8 mouse cellular contexts compared by ENCODE assay signal in genomic region chr6:38910828-38911559, GRCm38 (mm10). TPM values are rescaled to one million over a fixed set of nuclear protein-coding genes. Genes with fewer than 3 reads are reported as not detected.
DNase-seq lines count a peak whose midpoint lies in the region; ATAC-seq and TF ChIP-seq lines count a peak whose summit lies in the region.

No protein-coding gene starts in this region.

- peak; percentile 86 for ATAC-seq in intestine, postnatal 0 days
- ATAC-seq in limb, embryonic 11.5 days (ENCODE audit: insufficient number of reproducible peaks, low FRiP score, low TSS enrichment, low read depth), result 0 out of 2 replicates have a peak, but pooled peaks have one; percentile 35

- peak; percentile 90 for TF ChIP-seq CTCF in cerebellum, adult 2 months (IDR thresholded peaks at IDR 0.05; ENCODE audit: borderline replicate concordance, insufficient read depth, low read depth, low read length)
- peak; percentile 95 for TF ChIP-seq CTCF in intestine, postnatal 0 days (IDR thresholded peaks at IDR 0.05; ENCODE audit: low read depth)

- WGBS in cerebellum, adult 2 months, result 74% methylated on average over 3 of the region's 3 CpGs
- 32% methylated on average over 3 of the region's 3 CpGs for WGBS in intestine, postnatal 0 days
- 67% methylated on average over 3 of the region's 3 CpGs for WGBS in limb, embryonic 11.5 days

- intact Hi-C loops in gastrocnemius, postnatal 14 days (cut with DNase I; ENCODE audit: low total_unique reads), result loop anchor here (2.0 to 10.0 kb wide), 2 partner anchors 154 to 174 kb away; no protein-coding TSS in a partner anchor

- H3K9me3 ChIP-seq in intestine, postnatal 0 days (ENCODE audit: control insufficient read depth), result no peaks in the 10 kb centered on the region
- H3K9me3 ChIP-seq in limb, embryonic 11.5 days (ENCODE audit: control insufficient read depth, low read length), result no peaks in the 10 kb centered on the region

- no peak for TF ChIP-seq POLR2A in cerebellum, adult 2 months (IDR thresholded peaks at IDR 0.05; ENCODE audit: borderline replicate concordance, insufficient read depth, low read length)

- H3K9ac ChIP-seq in intestine, postnatal 0 days (ENCODE audit: low read depth, low read length), result no peak overlapping the region
- no peak overlapping the region for H3K9ac ChIP-seq in limb, embryonic 11.5 days (ENCODE audit: low read length)

- H3K36me3 ChIP-seq in intestine, postnatal 0 days (ENCODE audit: control insufficient read depth, insufficient read depth), result no peaks in the 10 kb centered on the region
- H3K36me3 ChIP-seq in limb, embryonic 11.5 days (ENCODE audit: control insufficient read depth, insufficient read depth, low read length), result no peaks in the 10 kb centered on the region

- no peaks in the 10 kb centered on the region for H3K4me1 ChIP-seq in cerebellum, adult 2 months (ENCODE audit: control insufficient read depth, insufficient read depth, low read length)
- peaks cover 6% of the 10 kb centered on the region for H3K4me1 ChIP-seq in intestine, postnatal 0 days (replicated peaks; ENCODE audit: control insufficient read depth, insufficient read depth, low read length)
- H3K4me1 ChIP-seq in limb, embryonic 11.5 days (ENCODE audit: control insufficient read depth, insufficient read depth, low read length), result no peaks in the 10 kb centered on the region

- DNase-seq in A20 (ENCODE audit: low read depth, low spot score), result peak; percentile 72
- peak; percentile 98 for DNase-seq in MEL-GATA-1-ER (ENCODE audit: extremely low read depth, low read depth)
- peak; percentile 65 to 71 for DNase-seq in cerebellum, adult 2 months
- DNase-seq in gastrocnemius, postnatal 14 days, result peak; percentile 44
- DNase-seq in limb, embryonic 11.5 days (ENCODE audit: low spot score), result peak; percentile 75
- peak; percentile 84 for DNase-seq in naive thymus-derived CD4-positive, alpha-beta T cell, adult 2 months (ENCODE audit: low read depth)
- peak; percentile 21 to 56 for DNase-seq in thymus, postnatal 10 days (ENCODE audit: low spot score in 2 of 2)

- H3K4me2 ChIP-seq in intestine, postnatal 0 days (replicated peaks; ENCODE audit: low read depth), result peak overlapping the region; percentile 22; the same call in 1 of the 2 replicates
- no peak overlapping the region for H3K4me2 ChIP-seq in limb, embryonic 11.5 days (ENCODE audit: low read depth, severe bottlenecking)

- no peaks in the 10 kb centered on the region for H3K27me3 ChIP-seq in cerebellum, adult 2 months (ENCODE audit: control insufficient read depth, insufficient read depth, low read length)
- H3K27me3 ChIP-seq in intestine, postnatal 0 days (replicated peaks; ENCODE audit: control insufficient read depth, insufficient read depth, low read length), result no peaks in the 10 kb centered on the region
- no peaks in the 10 kb centered on the region for H3K27me3 ChIP-seq in limb, embryonic 11.5 days (ENCODE audit: control insufficient read depth, insufficient read depth, low read length)

- no peak overlapping the region for H3K4me3 ChIP-seq in cerebellum, adult 2 months (replicated peaks; ENCODE audit: insufficient read depth, low read depth, low read length)
- no peak overlapping the region for H3K4me3 ChIP-seq in intestine, postnatal 0 days (ENCODE audit: low read depth, low read length)
- no peak overlapping the region for H3K4me3 ChIP-seq in limb, embryonic 11.5 days (ENCODE audit: low read depth, low read length)

- H3K27ac ChIP-seq in cerebellum, adult 2 months (ENCODE audit: insufficient read depth, low read length), result no peak overlapping the region
- H3K27ac ChIP-seq in intestine, postnatal 0 days (ENCODE audit: low read depth, low read length), result no peak overlapping the region
- no peak overlapping the region for H3K27ac ChIP-seq in limb, embryonic 11.5 days (replicated peaks; ENCODE audit: low read depth, low read length)

RNA-seq across cellular contexts. Expression of gene Hipk2, which starts 35.0 kb away (rescaled TPM):
- 34.3 and 36.6 TPM in 2 replicates for polyA plus RNA-seq in cerebellum, adult 2 months (2012; rRNA removed)
- 10 to 100 TPM; 45.8 to 49.0 TPM for total RNA-seq in gastrocnemius, postnatal 14 days (2021)
- 12.0 and 15.4 TPM in 2 replicates for polyA plus RNA-seq in intestine, postnatal 0 days (2015; fragmentation: Nextera tagmentation; extraction: Ambion mirVana)
- polyA plus RNA-seq in limb, embryonic 11.5 days (2014; fragmentation: Nextera tagmentation; extraction: Ambion mirVana), result 20.5 and 21.7 TPM in 2 replicates

RNA-seq across cellular contexts. Expression of gene Tbxas1, which starts 35.8 kb away (rescaled TPM):
- 1.2 TPM in 2 replicates for polyA plus RNA-seq in cerebellum, adult 2 months (2012; rRNA removed)
- total RNA-seq in gastrocnemius, postnatal 14 days (2021), result 1 to 10 TPM in 1 of 2 experiments, under 1 TPM in 1; 0.75 to 1.4 TPM
- polyA plus RNA-seq in intestine, postnatal 0 days (2015; fragmentation: Nextera tagmentation; extraction: Ambion mirVana), result 2.1 and 2.9 TPM in 2 replicates
- 1.0 and 1.3 TPM in 2 replicates for polyA plus RNA-seq in limb, embryonic 11.5 days (2014; fragmentation: Nextera tagmentation; extraction: Ambion mirVana)

Comparison
In these comparisons a context has a peak if more than half of its experiments do, and no peak if none do; other contexts are left out.
1. DNase-seq: peak in every context shown above with its lines; median percentile 98 in MEL-GATA-1-ER; 84 in naive thymus-derived CD4-positive, alpha-beta T cell, adult 2 months; 75 in limb, embryonic 11.5 days; 72 in A20; 68 in cerebellum, adult 2 months; 44 in gastrocnemius, postnatal 14 days; 38 in thymus, postnatal 10 days.